Mouse (Mus musculus) MEL (cell line): ENCODE measurements around the gene Mybpc2. TPM values are rescaled to one million over a fixed set of nuclear protein-coding genes. Genes with fewer than 3 reads are reported as not detected.

ENCODE experiments used
- DNase-seq: peaks from one replicate; pipeline ENCODE4 v3.0.0; 2011; ENCODE audit warnings: low read depth, low spot score
- H3K27ac ChIP-seq: 2 replicates; pipeline ENCODE4 v1.5.1; 2012; ENCODE audit warnings: low read depth, mild to moderate bottlenecking, control low read depth, low read length, moderate library complexity; ENCODE audit not compliant: control insufficient read depth
- H3K27me3 ChIP-seq, 2 experiments: fragments of 150-350 bp in 1 of 2; sonication (generic) in 1 of 2; 2 replicates each; pipeline ENCODE4 v1.6.1; 2012; ENCODE audit warnings: low read length in 2 of 2, mild to moderate bottlenecking in 2 of 2, improper control_type of control experiment in 1 of 2, moderate library complexity in 1 of 2; ENCODE audit not compliant: insufficient read depth in 2 of 2, control insufficient read depth in 1 of 2
- H3K36me3 ChIP-seq, 2 experiments: 2 replicates each; pipeline ENCODE4 v1.6.1; 2012 to 2014; ENCODE audit warnings: low read length in 2 of 2, improper control_type of control experiment in 1 of 2, inconsistent platforms in 1 of 2, mild to moderate bottlenecking in 1 of 2; ENCODE audit not compliant: insufficient read depth in 2 of 2, control insufficient read depth in 1 of 2
- H3K4me1 ChIP-seq, 2 experiments: fragments of 150-350 bp in 1 of 2; sonication (generic) in 1 of 2; 2 replicates each; pipeline ENCODE4 v1.6.1; 2012; ENCODE audit warnings: low read length in 2 of 2, improper control_type of control experiment in 1 of 2, mild to moderate bottlenecking in 1 of 2; ENCODE audit not compliant: insufficient read depth in 2 of 2, control insufficient read depth in 1 of 2
- H3K4me3 ChIP-seq, 2 experiments: fragments of 150-350 bp in 1 of 2; sonication (generic) in 1 of 2; 2 replicates each; pipeline ENCODE4 v1.5.1; 2012; ENCODE audit warnings: low read depth in 2 of 2, low read length in 2 of 2, mild to moderate bottlenecking in 2 of 2, moderate library complexity in 2 of 2, control low read depth in 1 of 2, improper control_type of control experiment in 1 of 2; ENCODE audit not compliant: control insufficient read depth in 1 of 2, insufficient read depth in 1 of 2
- H3K79me2 ChIP-seq: 2 replicates; pipeline ENCODE4 v1.6.1; 2012; ENCODE audit warnings: mild to moderate bottlenecking, low read length, moderate library complexity; ENCODE audit not compliant: control insufficient read depth, poor library complexity, insufficient read depth
- H3K9ac ChIP-seq: 2 replicates; pipeline ENCODE4 v1.6.1; 2012; ENCODE audit warnings: low read depth, mild to moderate bottlenecking, control low read depth, low read length, moderate library complexity; ENCODE audit not compliant: control insufficient read depth, poor library complexity, severe bottlenecking
- H3K9me3 ChIP-seq: fragments of 150-350 bp; sonication (generic); replicated peaks from 2 replicates; pipeline ENCODE4 v1.6.1; 2012; ENCODE audit warnings: mild to moderate bottlenecking, low read length, improper control_type of control experiment, moderate library complexity; ENCODE audit not compliant: insufficient read depth
- BHLHE40 ChIP-seq: IDR thresholded peaks from 2 replicates; pipeline ENCODE4 v1.6.1; 2012; ENCODE audit warnings: low read depth, mild to moderate bottlenecking, inconsistent platforms, low read length, improper control_type of control experiment, borderline replicate concordance
- CTCF ChIP-seq, 3 experiments: IDR thresholded peaks in 2 of 3; conservative IDR thresholded peaks in 1 of 3; 2 replicates each; pipeline ENCODE4 v1.5.1; 2011 to 2012; ENCODE audit warnings: low read length in 3 of 3, low read depth in 2 of 3, mild to moderate bottlenecking in 2 of 3, improper control_type of control experiment in 1 of 3, inconsistent platforms in 1 of 3, mixed read lengths in 1 of 3, moderate library complexity in 1 of 3; ENCODE audit not compliant: control insufficient read depth in 1 of 3, insufficient read depth in 1 of 3, poor library complexity in 1 of 3, severe bottlenecking in 1 of 3
- ELF1 ChIP-seq: IDR thresholded peaks from 2 replicates; pipeline ENCODE4 v1.6.1; 2014; ENCODE audit warnings: low read depth, mild to moderate bottlenecking, inconsistent platforms, low read length, improper control_type of control experiment, moderate library complexity
- MXI1 ChIP-seq: IDR thresholded peaks from 2 replicates; pipeline ENCODE4 v1.6.1; 2011; ENCODE audit warnings: mild to moderate bottlenecking, low read depth, low read length, improper control_type of control experiment
- MYB ChIP-seq: IDR thresholded peaks from 2 replicates; pipeline ENCODE4 v1.6.1; 2011; ENCODE audit warnings: mild to moderate bottlenecking, low read depth, low read length, improper control_type of control experiment
- NRF1 ChIP-seq: IDR thresholded peaks from 2 replicates; pipeline ENCODE4 v1.6.1; 2014; ENCODE audit warnings: low read depth, mild to moderate bottlenecking, inconsistent platforms, low read length, improper control_type of control experiment, moderate library complexity; ENCODE audit not compliant: poor library complexity, insufficient read depth, severe bottlenecking
- RAD21 ChIP-seq: IDR thresholded peaks from 2 replicates; pipeline ENCODE4 v1.6.1; 2011; ENCODE audit warnings: mild to moderate bottlenecking, low read depth, low read length, improper control_type of control experiment
- SIN3A ChIP-seq: IDR thresholded peaks from 2 replicates; pipeline ENCODE4 v1.6.1; 2012; ENCODE audit warnings: low read length, improper control_type of control experiment, inconsistent platforms
- SMC3 ChIP-seq: IDR thresholded peaks from 2 replicates; pipeline ENCODE4 v1.6.1; 2011; ENCODE audit warnings: low read depth, low read length, improper control_type of control experiment
- TCF12 ChIP-seq: IDR thresholded peaks from 2 replicates; pipeline ENCODE4 v1.6.1; 2014; ENCODE audit warnings: low read depth, mild to moderate bottlenecking, inconsistent platforms, low read length, improper control_type of control experiment, moderate library complexity
- USF1 ChIP-seq: IDR thresholded peaks from 2 replicates; pipeline ENCODE4 v1.6.1; 2014; ENCODE audit warnings: low read depth, mild to moderate bottlenecking, inconsistent platforms, low read length, improper control_type of control experiment, moderate library complexity
- ZC3H11A ChIP-seq: IDR thresholded peaks from 2 replicates; pipeline ENCODE4 v1.6.1; 2012; ENCODE audit warnings: low read depth, mild to moderate bottlenecking, inconsistent platforms, low read length, improper control_type of control experiment
- ZKSCAN1 ChIP-seq: IDR thresholded peaks from 2 replicates; pipeline ENCODE4 v1.6.1; 2012; ENCODE audit warnings: low read depth, mild to moderate bottlenecking, inconsistent platforms, low read length, improper control_type of control experiment, moderate library complexity
- ZMIZ1 ChIP-seq: IDR thresholded peaks from 2 replicates; pipeline ENCODE4 v1.6.1; 2012; ENCODE audit warnings: low read depth, mild to moderate bottlenecking, inconsistent platforms, low read length, improper control_type of control experiment, moderate library complexity
- polyA plus RNA-seq, 2 experiments: library from polyadenylated mRNA; stranded (reverse) in 1 of 2; unstranded in 1 of 2; fragments of >175 nt in 1 of 2; fragments of >200 nt in 1 of 2; gene quantifications; 2 replicates each; pipeline versions ENCODE4 v1.2.1 to v1.2.4; 2012; ENCODE audit warnings: low replicate concordance in 2 of 2, low read depth in 1 of 2; ENCODE audit not compliant: insufficient read length in 2 of 2, insufficient read depth in 1 of 2, missing spikeins in 1 of 2
- total RNA-seq: library from RNA; depleted of rRNA; stranded (reverse); fragments of 300-350 nt; gene quantifications from 2 replicates; pipeline ENCODE4 v1.2.3, GENCODE M21; 2012

Gene Mybpc2
- total and polyA plus RNA-seq, 3 experiments = not detected

GRCm38 (mm10) chr7:44484841-44485571 lies 39.5 kb downstream of the Mybpc2 start:
- Histone ChIP-seq H3K9ac (no peak overlapping the region), H3K79me2 (no peaks in the 10 kb centered on the region), H3K9me3 (no peaks in the 10 kb centered on the region), H3K27me3 (no peaks in the 10 kb centered on the region), H3K4me1 (peaks cover 4 to 28% of the 10 kb centered on the region in 2 experiments), H3K27ac (no peak overlapping the region), H3K36me3 (peaks cover 0 to 6% of the 10 kb centered on the region in 2 experiments; a peak in 2 of 4 replicates), H3K4me3 (no peak overlapping the region)
- peak; percentile 75 for DNase-seq
- TF ChIP-seq SMC3 = peak; percentile 66
- peak; percentile 30; the same call in 1 of the 2 replicates for TF ChIP-seq ZC3H11A
- TF ChIP-seq CTCF (IDR thresholded peaks at IDR 0.05 in 2 of 3, conservative IDR thresholded peaks at IDR 0.05 in 1 of 3; ENCODE audit: control insufficient read depth in 1 of 3, insufficient read depth in 1 of 3, low read depth in 2 of 3, low read length in 3 of 3, poor library complexity in 1 of 3, severe bottlenecking in 1 of 3) = peak; percentile 67 to 99 (median 67)
- TF ChIP-seq RAD21 = peak; percentile 73
- no peak for TF ChIP-seq USF1

GRCm38 (mm10) chr7:44484109-44484508 lies 40.3 kb downstream of the Mybpc2 start:
- H3K4me3 ChIP-seq = no peak overlapping the region
- no peaks in the 10 kb centered on the region for H3K79me2 ChIP-seq
- H3K27me3 ChIP-seq = no peaks in the 10 kb centered on the region
- H3K9me3 ChIP-seq = no peaks in the 10 kb centered on the region
- peaks cover 0 to 6% of the 10 kb centered on the region in 2 experiments; a peak in 2 of 4 replicates for H3K36me3 ChIP-seq
- H3K4me1 ChIP-seq = peaks cover 4 to 28% of the 10 kb centered on the region in 2 experiments
- DNase-seq = no peak
- no peak for TF ChIP-seq ELF1
- no peak for TF ChIP-seq NRF1
- TF ChIP-seq ZKSCAN1 = no peak
- TF ChIP-seq MYB = no peak
- no peak for TF ChIP-seq ZMIZ1
- no peak for TF ChIP-seq TCF12
- TF ChIP-seq SIN3A = no peak
- TF ChIP-seq MXI1 = no peak
- TF ChIP-seq BHLHE40 = no peak
- no peak overlapping the region for H3K9ac ChIP-seq
- no peak overlapping the region for H3K27ac ChIP-seq
